Mouse (Mus musculus): ENCODE measurements at regions not wholly inside any gene's neighbourhood (a gene's known extent, or its start where the extent isn't known, plus 50 kb on each side); places are given as distances from the start of the nearest gene placed in this dataset.
"Not testable (repeated sequence)": the region's sequence is repeated elsewhere in the genome, so short reads cannot be mapped to it uniquely, and the experiment has no call there.

DNA sequence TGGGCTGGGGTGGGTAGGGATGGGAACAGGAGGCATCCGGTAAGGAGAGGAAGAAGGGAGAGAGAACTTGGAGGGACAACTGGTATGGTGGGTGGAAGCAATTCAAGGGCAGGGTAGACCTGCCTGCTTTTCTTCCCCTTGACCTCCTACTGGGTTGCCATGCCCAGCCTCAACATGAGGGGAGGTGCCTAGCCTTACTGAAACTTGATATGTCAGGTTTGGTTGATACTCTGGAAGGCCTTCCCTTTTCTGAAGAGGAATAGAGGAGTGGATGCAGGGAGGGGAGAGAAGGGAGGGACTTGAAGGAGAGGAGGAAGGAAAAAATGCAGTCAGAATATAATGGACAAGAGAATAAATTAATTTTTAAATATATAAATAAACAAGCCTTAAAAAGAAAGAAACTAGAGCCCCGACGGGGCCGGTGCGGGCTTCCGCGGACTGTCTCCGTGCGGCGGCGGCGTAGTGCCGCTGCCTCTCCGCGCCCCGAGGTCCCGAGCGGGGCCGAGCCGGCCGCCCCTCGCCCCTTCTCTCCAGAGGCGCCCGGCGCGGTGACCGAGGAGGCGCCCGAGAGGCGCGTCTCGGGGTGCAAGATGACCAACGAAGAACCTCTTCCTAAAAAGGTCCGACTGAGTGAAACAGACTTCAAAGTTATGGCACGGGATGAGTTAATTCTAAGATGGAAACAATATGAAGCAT, 265.2 kb upstream of the Cdh4 start:
- not testable (repeated sequence) for H3K27ac ChIP-seq; H3K9me3 ChIP-seq; H3K36me3 ChIP-seq; H3K4me1 ChIP-seq; DNase-seq (ENCODE audit: low spot score)
- Histone ChIP-seq H3K4me3 (peak overlapping the region; percentile 38), H3K27me3 (ENCODE audit: insufficient read depth, poor library complexity, severe bottlenecking) (peaks cover 16% of the 10 kb centered on the region)
- WGBS: 3% methylated on average over 32 of the region's 35 CpGs

DNA sequence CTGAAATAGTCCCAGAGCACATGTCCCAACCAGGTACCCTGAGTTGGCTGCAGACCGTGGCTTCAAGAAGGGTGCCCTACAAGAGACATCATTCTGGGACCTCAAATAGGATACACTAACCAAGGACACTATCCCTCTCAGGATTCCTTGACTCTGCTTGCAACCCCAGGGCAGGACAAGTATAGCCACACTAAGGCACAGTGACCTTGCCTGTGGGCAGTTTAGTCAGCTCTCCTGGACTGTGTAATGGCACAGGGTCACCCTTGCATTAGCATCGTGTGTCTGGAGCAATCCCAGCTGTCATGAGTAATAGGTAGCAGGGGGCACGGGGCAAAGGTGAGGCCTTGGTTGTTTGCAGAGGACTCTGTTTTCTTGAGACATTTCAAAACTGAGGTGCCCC, 260.9 kb upstream of the Cdh4 start:
- H3K27me3 ChIP-seq (ENCODE audit: insufficient read depth, poor library complexity, severe bottlenecking): peaks cover 12% of the 10 kb centered on the region
- H3K9me3 ChIP-seq: no peaks in the 10 kb centered on the region
- no peak overlapping the region for H3K27ac ChIP-seq
- no peaks in the 10 kb centered on the region for H3K4me1 ChIP-seq
- DNase-seq (ENCODE audit: low spot score): peak; percentile 63
- no peak overlapping the region for H3K4me3 ChIP-seq
- H3K36me3 ChIP-seq: no peaks in the 10 kb centered on the region
- 72% methylated on average over 3 of the region's 3 CpGs for WGBS

DNA sequence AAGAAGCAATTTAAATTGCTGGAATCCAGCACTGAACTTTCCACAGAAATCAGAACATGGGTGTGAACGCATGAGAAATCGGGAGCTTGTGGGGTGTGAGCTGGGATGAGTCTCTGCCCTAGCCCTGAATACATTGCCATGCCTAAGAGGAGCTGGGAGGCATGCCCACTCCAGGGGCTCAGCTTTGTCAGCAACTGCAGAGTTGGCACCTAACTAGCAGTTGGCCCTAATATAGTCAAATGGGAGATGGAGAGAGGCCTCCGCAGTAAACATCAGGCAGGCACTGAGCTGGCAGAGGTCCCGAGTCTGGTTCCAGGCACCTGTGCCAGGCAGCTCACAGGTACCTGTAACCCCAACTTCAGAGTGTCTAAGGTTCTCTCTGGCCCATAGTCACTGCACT, 260.1 kb upstream of the Cdh4 start:
- Histone ChIP-seq H3K36me3 (no peaks in the 10 kb centered on the region), H3K4me3 (no peak overlapping the region), H3K9me3 (no peaks in the 10 kb centered on the region), H3K4me1 (no peaks in the 10 kb centered on the region), H3K27ac (no peak overlapping the region), H3K27me3 (ENCODE audit: insufficient read depth, poor library complexity, severe bottlenecking) (peaks cover 8% of the 10 kb centered on the region)
- 89% methylated on average over 4 of the region's 4 CpGs for WGBS
- peak; percentile 20 for DNase-seq (ENCODE audit: low spot score)

DNA sequence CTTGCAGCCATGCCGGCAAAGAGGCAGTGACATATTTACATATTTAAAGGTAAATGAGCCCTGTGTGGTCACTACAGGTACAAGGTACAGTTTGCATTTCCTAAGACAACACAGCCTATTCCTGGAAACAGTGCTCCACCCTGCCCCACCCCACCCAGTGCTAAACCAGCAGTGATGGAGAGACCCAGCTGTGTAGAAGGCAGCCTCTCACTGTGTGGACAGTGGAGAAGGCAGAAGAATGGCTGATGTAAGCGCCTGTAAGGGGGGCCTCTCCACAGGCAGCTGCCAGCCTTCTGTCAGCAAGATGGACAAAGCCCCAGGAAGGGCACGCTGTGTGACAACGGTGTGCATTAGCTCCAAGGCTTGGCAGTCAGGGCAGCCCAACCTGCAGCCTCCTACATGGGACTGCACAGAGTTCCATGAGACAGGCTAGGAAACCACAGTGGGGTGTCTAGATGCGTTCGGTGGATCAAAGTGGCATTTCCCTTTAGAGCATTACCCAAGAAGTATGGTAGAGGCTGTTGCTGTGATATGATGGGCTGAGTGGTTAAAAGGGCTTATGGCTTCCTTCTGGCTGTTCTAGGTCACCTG, 249.2 kb upstream of the Cdh4 start:
- 0 out of 2 replicates have a peak, but pooled peaks cover 3% of the 10 kb centered on the region for H3K27me3 ChIP-seq (ENCODE audit: insufficient read depth, poor library complexity, severe bottlenecking)
- no peak overlapping the region for H3K4me3 ChIP-seq
- no peak overlapping the region for H3K27ac ChIP-seq
- WGBS: 69% methylated on average over 6 of the region's 6 CpGs
- no peaks in the 10 kb centered on the region for H3K9me3 ChIP-seq
- no peak for DNase-seq (ENCODE audit: low spot score)
- no peaks in the 10 kb centered on the region for H3K4me1 ChIP-seq
- no peaks in the 10 kb centered on the region for H3K36me3 ChIP-seq

DNA sequence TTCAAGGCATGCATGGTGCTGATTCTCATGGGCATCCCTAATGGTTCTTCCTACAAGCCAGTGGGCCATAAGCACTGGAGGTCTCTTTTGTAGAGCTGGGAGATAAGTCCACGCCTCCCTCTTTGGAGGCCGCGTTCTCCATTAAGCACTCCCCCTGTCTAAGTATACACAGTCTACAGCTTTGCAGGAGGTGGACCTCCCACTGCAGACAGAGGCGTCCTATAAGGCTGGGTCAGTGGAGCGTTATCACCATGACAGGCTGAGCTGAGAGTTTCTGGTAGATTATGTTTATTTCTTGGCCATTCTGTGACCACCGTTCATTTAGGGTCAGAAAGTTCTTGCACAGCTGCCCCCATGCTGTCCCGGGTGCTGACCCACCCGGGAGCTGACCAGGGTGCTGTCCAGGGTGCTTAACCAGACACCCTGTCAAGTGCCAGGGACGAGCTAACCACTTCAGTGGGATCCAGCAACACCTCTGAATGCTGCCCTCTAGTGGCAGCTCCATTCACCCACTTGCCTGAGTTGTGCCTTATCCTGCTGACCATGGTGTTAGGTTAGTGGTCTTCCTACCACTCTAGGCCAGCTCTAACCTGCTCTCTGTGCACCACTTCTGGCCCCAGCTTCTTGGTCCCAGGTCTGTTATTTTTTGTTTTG, 248.6 kb upstream of the Cdh4 start:
- Histone ChIP-seq H3K27ac (no peak overlapping the region), H3K9me3 (no peaks in the 10 kb centered on the region), H3K36me3 (no peaks in the 10 kb centered on the region), H3K4me1 (no peaks in the 10 kb centered on the region), H3K4me3 (no peak overlapping the region), H3K27me3 (ENCODE audit: insufficient read depth, poor library complexity, severe bottlenecking) (0 out of 2 replicates have a peak, but pooled peaks cover 3% of the 10 kb centered on the region)
- DNase-seq (ENCODE audit: low spot score): peak; percentile 92
- WGBS: 33% methylated on average over 9 of the region's 9 CpGs

DNA sequence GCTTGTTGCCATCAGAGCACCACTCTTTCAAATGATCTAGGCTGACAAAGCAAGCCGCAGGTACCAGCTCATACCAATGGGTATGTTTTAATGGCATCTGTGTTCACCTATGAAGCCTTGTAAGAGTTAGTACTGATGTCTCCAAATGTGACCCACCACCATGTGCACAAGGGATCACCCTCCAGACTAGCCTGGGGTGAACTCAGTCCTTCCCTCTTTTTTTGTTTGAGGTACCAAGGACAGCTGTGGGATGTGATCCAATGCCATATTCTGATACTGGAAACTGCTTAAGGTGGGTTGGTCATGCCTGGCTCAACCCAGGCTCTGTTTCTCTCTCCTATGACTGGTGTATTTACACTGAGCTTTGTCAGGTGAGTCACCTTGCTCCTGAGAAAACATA, 244.8 kb upstream of the Cdh4 start:
- Histone ChIP-seq H3K4me1 (no peaks in the 10 kb centered on the region), H3K27me3 (ENCODE audit: insufficient read depth, poor library complexity, severe bottlenecking) (0 out of 2 replicates have a peak, but pooled peaks cover 3% of the 10 kb centered on the region), H3K36me3 (no peaks in the 10 kb centered on the region), H3K9me3 (no peaks in the 10 kb centered on the region), H3K4me3 (no peak overlapping the region), H3K27ac (no peak overlapping the region)
- 90% methylated on average over 1 of the region's 1 CpGs for WGBS
- DNase-seq (ENCODE audit: low spot score): peak; percentile 52

DNA sequence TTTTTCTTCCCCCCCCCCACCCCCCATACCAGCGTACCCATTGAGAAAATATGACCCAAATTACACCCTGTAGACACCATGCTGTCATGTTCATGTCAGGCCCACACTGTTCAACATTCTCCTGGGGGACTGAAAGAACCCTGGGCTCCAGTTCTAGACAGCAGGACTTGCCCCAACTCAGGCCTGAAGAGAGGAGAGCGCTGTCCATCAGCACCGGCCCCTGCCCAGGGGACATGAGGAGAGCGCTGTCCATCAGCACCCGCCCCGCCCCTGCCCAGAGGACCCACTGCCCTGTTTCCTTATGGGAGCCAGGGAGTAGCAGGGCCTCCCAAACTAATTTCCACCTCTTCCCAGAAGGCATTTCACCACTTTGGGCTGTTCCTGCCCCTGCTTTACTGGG, 241.7 kb upstream of the Cdh4 start:
- Histone ChIP-seq H3K27me3 (ENCODE audit: insufficient read depth, poor library complexity, severe bottlenecking) (no peaks in the 10 kb centered on the region), H3K27ac (no peak overlapping the region), H3K4me3 (no peak overlapping the region), H3K4me1 (no peaks in the 10 kb centered on the region), H3K36me3 (no peaks in the 10 kb centered on the region), H3K9me3 (no peaks in the 10 kb centered on the region)
- WGBS: 12% methylated on average over 6 of the region's 6 CpGs
- peak; percentile 87 for DNase-seq (ENCODE audit: low spot score)

DNA sequence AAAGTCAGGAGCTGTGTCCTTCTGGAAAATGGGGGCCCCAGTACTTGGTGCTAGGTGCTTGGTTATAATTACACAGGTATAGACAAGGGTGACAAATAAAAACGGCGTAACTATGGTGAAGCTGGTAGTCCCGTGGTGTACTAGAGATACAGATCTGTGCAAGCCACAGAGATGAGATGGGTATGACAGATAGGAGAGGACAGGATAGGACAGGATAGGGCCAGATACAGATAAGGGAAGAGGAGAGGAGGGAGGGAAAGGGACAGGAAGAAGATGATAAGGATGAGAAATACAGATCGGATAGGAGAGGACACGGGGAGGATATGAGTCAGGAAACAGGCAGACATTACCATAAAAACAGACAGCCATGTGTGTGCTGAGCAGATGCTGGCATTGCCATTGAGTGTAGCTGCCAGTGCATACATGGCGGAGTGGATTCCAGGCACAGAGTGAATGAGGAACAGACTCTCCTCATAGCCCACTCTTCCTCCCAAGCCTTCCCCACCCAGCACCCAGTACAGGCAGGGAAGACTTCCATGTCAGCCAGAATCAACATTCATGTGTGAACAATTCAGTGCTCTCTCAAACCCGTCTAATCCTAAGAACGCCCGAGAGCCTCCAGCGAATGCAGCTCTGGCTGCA, 231.9 kb upstream of the Cdh4 start:
- H3K27ac ChIP-seq: no peak overlapping the region
- 83% methylated on average over 10 of the region's 10 CpGs for WGBS
- no peaks in the 10 kb centered on the region for H3K4me1 ChIP-seq
- H3K4me3 ChIP-seq: no peak overlapping the region
- no peaks in the 10 kb centered on the region for H3K9me3 ChIP-seq
- H3K27me3 ChIP-seq (ENCODE audit: insufficient read depth, poor library complexity, severe bottlenecking): no peaks in the 10 kb centered on the region
- DNase-seq (ENCODE audit: low spot score): no peak
- no peaks in the 10 kb centered on the region for H3K36me3 ChIP-seq

DNA sequence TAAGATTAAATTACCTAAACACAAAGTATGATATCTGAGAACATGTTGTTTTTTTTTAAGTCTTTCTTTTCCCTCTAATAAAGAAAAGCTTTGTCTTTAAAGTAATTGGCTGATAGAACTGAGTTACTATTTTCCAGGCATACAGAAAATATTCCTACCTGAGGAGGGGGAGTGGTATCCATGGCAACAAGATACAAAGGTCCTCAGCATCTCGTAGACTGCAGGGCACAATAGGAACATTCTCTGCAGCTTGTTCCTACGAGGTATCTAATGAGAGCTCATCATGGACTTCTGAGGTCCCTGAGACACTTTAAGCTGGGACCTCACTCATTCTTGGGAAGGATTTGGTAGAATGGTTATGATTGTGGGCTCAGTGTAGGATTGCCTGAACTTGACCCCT, 225.5 kb upstream of the Cdh4 start:
- no peak for DNase-seq (ENCODE audit: low spot score)
- H3K27me3 ChIP-seq (ENCODE audit: insufficient read depth, poor library complexity, severe bottlenecking): no peaks in the 10 kb centered on the region
- no peaks in the 10 kb centered on the region for H3K9me3 ChIP-seq
- H3K4me3 ChIP-seq: no peak overlapping the region
- H3K27ac ChIP-seq: no peak overlapping the region
- WGBS: 63% methylated on average over 2 of the region's 2 CpGs
- H3K36me3 ChIP-seq: no peaks in the 10 kb centered on the region
- H3K4me1 ChIP-seq: no peaks in the 10 kb centered on the region

DNA sequence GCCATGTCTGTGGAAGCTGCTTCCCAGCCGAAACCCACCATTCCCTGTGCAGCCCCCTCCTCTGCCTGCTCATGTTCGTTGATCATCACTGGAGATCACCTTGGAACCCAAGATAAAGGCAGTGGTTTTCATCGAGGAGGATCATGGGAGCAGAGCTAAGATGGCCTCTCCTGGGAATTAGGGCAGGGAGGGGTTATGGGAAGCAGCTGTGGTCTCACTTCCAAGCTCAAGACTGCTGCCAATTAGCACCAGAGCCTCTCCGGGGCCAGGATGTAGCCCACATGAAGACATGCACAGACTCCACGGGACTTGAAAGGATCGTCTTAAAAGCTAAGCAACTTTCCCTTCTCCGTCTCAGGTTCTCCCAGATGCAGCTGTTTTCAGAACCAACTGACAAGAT, 214.1 kb upstream of the Cdh4 start:
- H3K9me3 ChIP-seq: no peaks in the 10 kb centered on the region
- DNase-seq (ENCODE audit: low spot score): no peak
- WGBS: 78% methylated on average over 7 of the region's 7 CpGs
- no peaks in the 10 kb centered on the region for H3K27me3 ChIP-seq (ENCODE audit: insufficient read depth, poor library complexity, severe bottlenecking)
- H3K27ac ChIP-seq: no peak overlapping the region
- H3K36me3 ChIP-seq: no peaks in the 10 kb centered on the region
- no peaks in the 10 kb centered on the region for H3K4me1 ChIP-seq
- no peak overlapping the region for H3K4me3 ChIP-seq

DNA sequence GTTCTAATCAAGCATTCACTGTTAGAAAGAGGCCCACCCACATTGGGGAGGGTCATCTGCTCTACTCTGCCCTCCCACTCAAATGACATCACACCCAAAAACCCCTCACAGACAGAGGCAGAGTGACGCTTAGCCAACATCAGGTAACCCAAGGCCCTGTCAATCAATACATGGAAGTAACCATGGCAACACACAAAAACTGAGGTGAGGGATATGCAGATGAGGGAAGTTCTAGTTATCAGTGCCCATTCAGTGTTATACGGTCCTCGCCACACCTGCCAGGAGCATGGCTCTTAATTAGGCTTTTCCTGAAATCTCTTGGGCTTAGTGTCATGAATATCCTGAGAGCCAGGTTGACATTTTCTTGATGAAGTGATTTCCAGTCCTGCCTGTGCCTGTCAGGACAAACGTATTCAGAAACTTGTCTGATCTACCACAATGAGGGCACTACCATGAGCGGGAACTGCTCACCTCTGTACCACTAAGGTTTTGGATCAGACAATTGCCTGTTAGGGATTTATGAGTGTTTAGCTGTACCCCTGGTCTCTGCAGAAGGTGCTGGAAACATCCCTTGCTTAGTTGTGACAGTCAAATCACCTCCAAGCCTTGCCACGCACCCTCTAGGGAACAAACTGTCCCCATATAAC, 210.4 kb upstream of the Cdh4 start:
- Histone ChIP-seq H3K27me3 (ENCODE audit: insufficient read depth, poor library complexity, severe bottlenecking) (no peaks in the 10 kb centered on the region), H3K36me3 (no peaks in the 10 kb centered on the region), H3K4me1 (no peaks in the 10 kb centered on the region), H3K9me3 (no peaks in the 10 kb centered on the region), H3K4me3 (no peak overlapping the region), H3K27ac (no peak overlapping the region)
- DNase-seq (ENCODE audit: low spot score): no peak
- WGBS: 73% methylated on average over 6 of the region's 6 CpGs

DNA sequence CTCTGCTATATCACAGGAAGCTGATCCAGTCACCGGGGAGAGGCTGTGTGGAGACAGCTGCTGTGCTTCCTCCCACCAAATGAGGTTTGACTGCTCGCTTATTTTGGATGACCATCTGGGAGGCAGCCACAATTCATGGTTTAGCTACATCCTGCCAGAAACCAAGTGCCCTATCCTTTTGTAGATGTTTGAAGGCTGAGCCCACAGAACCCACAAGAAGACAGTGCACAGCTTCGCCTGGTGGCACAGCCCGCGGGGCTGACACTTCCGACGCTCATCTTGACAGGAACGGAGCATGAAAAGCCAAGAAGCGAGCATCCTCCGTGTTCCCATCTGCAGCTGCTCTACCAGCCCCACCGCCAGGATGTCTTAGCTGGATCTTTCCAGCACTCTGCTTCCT, 204.1 kb upstream of the Cdh4 start:
- no peaks in the 10 kb centered on the region for H3K27me3 ChIP-seq (ENCODE audit: insufficient read depth, poor library complexity, severe bottlenecking)
- no peaks in the 10 kb centered on the region for H3K9me3 ChIP-seq
- 84% methylated on average over 11 of the region's 11 CpGs for WGBS
- DNase-seq (ENCODE audit: low spot score): no peak
- H3K36me3 ChIP-seq: no peaks in the 10 kb centered on the region
- H3K4me3 ChIP-seq: no peak overlapping the region
- no peak overlapping the region for H3K27ac ChIP-seq
- no peaks in the 10 kb centered on the region for H3K4me1 ChIP-seq

DNA sequence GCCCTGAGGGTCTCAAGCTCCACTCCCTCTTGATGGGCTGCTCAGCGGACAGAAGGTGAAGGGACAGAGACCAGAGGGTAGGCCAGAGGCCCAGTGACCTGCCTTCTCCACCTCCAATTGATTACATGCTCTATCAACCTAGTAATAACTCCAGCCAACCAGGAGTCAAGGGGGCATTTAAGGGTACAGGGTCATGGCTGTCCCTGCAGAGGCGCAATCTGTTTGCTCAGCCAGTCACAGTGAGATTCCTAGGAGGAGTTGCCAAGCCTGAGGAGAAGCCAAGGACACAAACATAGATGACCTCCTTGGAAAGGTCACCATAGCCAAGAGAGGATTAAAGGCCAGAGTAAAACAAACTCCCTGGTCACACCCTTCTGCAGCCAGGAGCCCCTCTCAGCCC, 181.3 kb upstream of the Cdh4 start:
- Histone ChIP-seq H3K9me3 (no peaks in the 10 kb centered on the region), H3K4me1 (no peaks in the 10 kb centered on the region), H3K27ac (no peak overlapping the region), H3K27me3 (ENCODE audit: insufficient read depth, poor library complexity, severe bottlenecking) (no peaks in the 10 kb centered on the region), H3K36me3 (no peaks in the 10 kb centered on the region), H3K4me3 (no peak overlapping the region)
- 72% methylated on average over 2 of the region's 2 CpGs for WGBS
- DNase-seq (ENCODE audit: low spot score): no peak
